Mouse (Mus musculus) liver, adult 2 months (tissue): ENCODE measurements around the gene Homer2. TPM values are rescaled to one million over a fixed set of nuclear protein-coding genes. Genes with fewer than 3 reads are reported as not detected.
A peak's percentile ranks its signal among the peaks of the same experiment; 100 is the strongest.

Experiments used
- DNase-seq: peaks from one replicate; pipeline ENCODE4 v3.0.0-alpha.2; 2011; ENCODE audit warnings: low read depth, low spot score; ENCODE audit errors: extremely low read depth
- H3K27ac ChIP-seq: fragments of 200-500 bp; replicated peaks from 2 replicates; pipeline ENCODE4 v1.5.1; 2012; ENCODE audit warnings: low read depth, mild to moderate bottlenecking, control low read depth, inconsistent platforms, low read length; ENCODE audit not compliant: insufficient read depth
- H3K27me3 ChIP-seq: fragments of 200-500 bp; 2 replicates; pipeline ENCODE4 v1.6.1; 2012; ENCODE audit warnings: mild to moderate bottlenecking, moderate library complexity, low read length, inconsistent platforms; ENCODE audit not compliant: control insufficient read depth, insufficient read depth
- H3K36me3 ChIP-seq: fragments of 200-500 bp; 2 replicates; pipeline ENCODE4 v1.6.1; 2012; ENCODE audit warnings: low read length, inconsistent platforms; ENCODE audit not compliant: control insufficient read depth, insufficient read depth
- H3K4me1 ChIP-seq: fragments of 200-500 bp; 2 replicates; pipeline ENCODE4 v1.6.1; 2011; ENCODE audit warnings: low read length; ENCODE audit not compliant: control insufficient read depth, insufficient read depth
- H3K4me3 ChIP-seq: fragments of 200-500 bp; 2 replicates; pipeline ENCODE4 v1.5.1; 2011; ENCODE audit warnings: low read depth, mild to moderate bottlenecking, control low read depth, low read length, moderate library complexity; ENCODE audit not compliant: insufficient read depth
- H3K79me2 ChIP-seq: fragments of 200-500 bp; 2 replicates; pipeline ENCODE4 v1.6.1; 2012; ENCODE audit warnings: inconsistent platforms, mild to moderate bottlenecking, low read length, moderate library complexity; ENCODE audit not compliant: control insufficient read depth, insufficient read depth
- H3K9ac ChIP-seq: fragments of 200-500 bp; 2 replicates; pipeline ENCODE4 v1.6.1; 2012; ENCODE audit warnings: low read depth, mild to moderate bottlenecking, control low read depth, inconsistent platforms, low read length
- CTCF ChIP-seq: fragments of 200-500 bp; IDR thresholded peaks from 2 replicates; pipeline ENCODE4 v1.5.1; 2011; ENCODE audit warnings: low read depth, low read length, control low read depth
- POLR2A ChIP-seq: fragments of 200-500 bp; IDR thresholded peaks from 2 replicates; pipeline ENCODE4 v1.6.1; 2011; ENCODE audit warnings: low read length, control low read depth; ENCODE audit not compliant: insufficient read depth; ENCODE audit errors: extremely low read depth
- WGBS: fragments of 180-500 bp; shearing (Covaris S2); methylation state at CpG from one replicate; pipeline ENCODE4 v1.1.7; 2018; 5-methylcytosine and 5-hydroxymethylcytosine counted together
- polyA plus RNA-seq: library from polyadenylated mRNA; depleted of rRNA; stranded (reverse); fragments of >200 nt; gene quantifications from 2 replicates; pipeline ENCODE4 v1.2.3, GENCODE M21; 2012; rRNA removed
- total RNA-seq: library from RNA; depleted of rRNA; stranded (reverse); fragments of >200 nt; gene quantifications from 2 replicates; pipeline ENCODE4 v1.2.3, GENCODE M21; 2014; rRNA removed

The Homer2 gene
- total and polyA plus RNA-seq, 2 experiments: 18.4 to 32.2 TPM

GRCm38 (mm10) chr7:81554369-81554768 lies 153.0 kb downstream of the Homer2 start:
- Histone ChIP-seq H3K79me2 (no peaks in the 10 kb centered on the region), H3K36me3 (no peaks in the 10 kb centered on the region), H3K4me1 (no peaks in the 10 kb centered on the region), H3K4me3 (no peak overlapping the region), H3K9ac (no peak overlapping the region), H3K27ac (no peak overlapping the region), H3K27me3 (no peaks in the 10 kb centered on the region)
- 84% methylated on average over 2 of the region's 2 CpGs for WGBS
- TF ChIP-seq CTCF (peak; percentile 67), POLR2A (no peak)
- DNase-seq: peak; percentile 48

- H3K79me2 ChIP-seq: no peaks in the 10 kb centered on the region
- no peaks in the 10 kb centered on the region for H3K27me3 ChIP-seq
- H3K9ac ChIP-seq: no peak overlapping the region
- no peaks in the 10 kb centered on the region for H3K36me3 ChIP-seq
- no peak overlapping the region for H3K27ac ChIP-seq
- no peak overlapping the region for H3K4me3 ChIP-seq
- H3K4me1 ChIP-seq: no peaks in the 10 kb centered on the region
- no peak for DNase-seq
- TF ChIP-seq POLR2A: no peak
- TF ChIP-seq CTCF: no peak
- WGBS: 73% methylated on average over 4 of the region's 4 CpGs
Measured at GRCm38 (mm10) chr7:81553589-81553988, 153.7 kb downstream of the Homer2 start.

Other genes starting within 250 kb of the Homer2 start
- gene Ap3b2, start 213.6 kb downstream of the Homer2 start, total RNA-seq: 0.07 TPM in 1 of 2 replicates, not detected in the other
- gene Ap3b2, start 213.6 kb downstream of the Homer2 start, polyA plus RNA-seq: not detected in 2 replicates
- not detected in 2 replicates for gene BC048679, start 209.2 kb downstream of the Homer2 start, total RNA-seq
- not detected in 2 replicates for gene BC048679, start 209.2 kb downstream of the Homer2 start, polyA plus RNA-seq
- gene Fsd2, start 140.6 kb downstream of the Homer2 start, total RNA-seq: 0.13 and 0.28 TPM in 2 replicates
- gene Fsd2, start 140.6 kb downstream of the Homer2 start, polyA plus RNA-seq: 0.04 TPM in 2 replicates
- gene Whamm, start 136.3 kb downstream of the Homer2 start, total RNA-seq: 20.7 and 25.4 TPM in 2 replicates
- gene Whamm, start 136.3 kb downstream of the Homer2 start, polyA plus RNA-seq: 35.1 and 44.6 TPM in 2 replicates
- gene Ramac, start 55.4 kb upstream of the Homer2 start, total RNA-seq: 39.8 and 50.9 TPM in 2 replicates
- gene Ramac, start 55.4 kb upstream of the Homer2 start, polyA plus RNA-seq: 9.1 and 10.3 TPM in 2 replicates
- 27.8 and 36.3 TPM in 2 replicates for gene 3110040N11Rik, start 82.0 kb upstream of the Homer2 start, total RNA-seq
- gene 3110040N11Rik, start 82.0 kb upstream of the Homer2 start, polyA plus RNA-seq: 23.0 and 26.4 TPM in 2 replicates
- gene Btbd1, start 121.9 kb upstream of the Homer2 start, total RNA-seq: 29.9 and 31.7 TPM in 2 replicates
- gene Btbd1, start 121.9 kb upstream of the Homer2 start, polyA plus RNA-seq: 12.5 and 13.3 TPM in 2 replicates
- not detected in 2 replicates for gene Gm10160, start 148.3 kb upstream of the Homer2 start, total RNA-seq
- not detected in 2 replicates for gene Gm10160, start 148.3 kb upstream of the Homer2 start, polyA plus RNA-seq
- gene Tm6sf1, start 151.5 kb upstream of the Homer2 start, total RNA-seq: 4.7 and 6.2 TPM in 2 replicates
- 3.3 and 4.9 TPM in 2 replicates for gene Tm6sf1, start 151.5 kb upstream of the Homer2 start, polyA plus RNA-seq
- 1.1 and 1.6 TPM in 2 replicates for gene Hdgfl3, start 226.9 kb upstream of the Homer2 start, total RNA-seq
- gene Hdgfl3, start 226.9 kb upstream of the Homer2 start, polyA plus RNA-seq: 0.07 and 0.13 TPM in 2 replicates